Mouse (Mus musculus) naive thymus-derived CD4-positive, alpha-beta T cell, adult 2 months (primary cell): ENCODE measurements around the gene Mrpl48.

Experiments used
- DNase-seq: peaks from one replicate; pipeline ENCODE4 v3.0.0-alpha.2; 2011; ENCODE audit warnings: low read depth

The Mrpl48 gene

DNA sequence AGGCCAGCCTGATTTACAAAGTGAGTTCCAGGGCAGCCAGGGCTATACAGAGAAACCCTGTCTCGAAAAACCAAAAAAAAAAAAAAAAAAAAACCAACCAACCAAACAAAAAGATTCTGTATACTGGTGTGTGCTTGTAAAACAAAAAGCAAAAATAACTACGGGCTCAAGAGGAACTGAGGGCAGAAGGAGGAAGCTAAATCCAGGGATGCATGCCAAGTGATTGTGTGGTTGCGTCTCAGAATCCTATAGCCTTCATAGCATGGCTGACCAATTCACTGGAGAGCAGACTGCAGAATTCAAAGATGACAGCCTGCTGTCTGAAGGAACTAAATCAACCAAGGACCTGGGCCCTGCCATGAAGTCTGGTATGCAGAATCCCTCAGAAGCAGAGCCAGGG is 73.9 kb downstream of the Mrpl48 start:
- no peak for DNase-seq

DNA sequence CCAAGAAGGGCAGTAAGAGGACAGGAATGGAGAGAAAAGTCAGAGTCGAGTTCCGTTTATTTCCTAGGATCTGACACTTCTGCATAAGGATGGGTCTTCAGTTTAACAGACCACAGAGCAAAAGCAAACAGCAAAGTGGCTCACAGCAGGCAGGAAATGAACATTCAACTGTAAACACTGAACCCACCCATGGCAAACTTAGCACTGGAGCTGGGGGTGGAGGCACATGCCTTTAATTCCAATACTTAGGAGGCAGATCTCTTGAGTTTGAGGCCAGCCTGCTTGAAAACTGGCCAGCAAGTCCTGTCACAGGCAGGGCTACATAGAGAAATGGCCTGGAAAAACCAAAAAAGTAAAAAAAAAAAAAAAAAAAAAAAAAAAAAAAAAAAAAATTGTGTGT is 74.6 kb downstream of the Mrpl48 start:
- no peak for DNase-seq

DNA sequence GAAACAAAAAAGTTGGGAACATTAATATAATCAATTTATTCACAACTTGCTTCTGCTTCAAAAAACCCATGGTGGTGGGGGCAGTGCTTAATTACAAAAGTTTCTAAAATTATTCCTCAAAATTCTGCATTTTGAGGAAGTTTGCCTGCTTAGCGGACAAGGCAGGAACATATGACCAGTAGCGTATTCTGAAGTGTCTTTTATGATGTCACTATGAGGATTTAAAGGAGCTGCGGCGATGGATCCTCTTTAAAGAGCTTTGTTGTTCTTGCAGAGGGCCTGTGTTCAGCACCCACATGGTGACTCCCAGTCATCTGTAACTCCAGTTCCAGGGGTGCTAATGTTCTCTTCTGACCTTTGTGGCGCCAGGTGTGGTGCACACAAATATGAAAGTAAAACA is 77.3 kb downstream of the Mrpl48 start:
- DNase-seq: no peak

DNA sequence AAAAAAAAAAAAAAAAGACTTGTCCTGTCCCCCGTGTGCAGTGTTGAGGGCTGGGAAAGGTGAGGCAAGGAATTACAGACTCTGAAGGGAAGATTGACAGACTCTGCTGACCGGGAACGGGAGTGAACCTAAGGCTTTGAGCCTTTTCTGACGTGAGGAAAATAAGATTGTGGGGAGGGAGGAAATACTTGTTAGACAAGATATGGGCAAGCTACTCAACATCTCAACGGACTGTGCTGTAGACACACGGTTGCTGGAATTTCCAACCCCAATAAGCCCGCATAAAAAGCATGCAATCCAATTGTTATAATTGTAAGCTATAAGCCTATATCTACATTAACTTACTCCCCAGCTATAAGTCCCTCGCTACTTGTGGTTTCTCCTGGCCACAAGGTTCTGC is 83.4 kb downstream of the Mrpl48 start:
- no peak for DNase-seq

DNA sequence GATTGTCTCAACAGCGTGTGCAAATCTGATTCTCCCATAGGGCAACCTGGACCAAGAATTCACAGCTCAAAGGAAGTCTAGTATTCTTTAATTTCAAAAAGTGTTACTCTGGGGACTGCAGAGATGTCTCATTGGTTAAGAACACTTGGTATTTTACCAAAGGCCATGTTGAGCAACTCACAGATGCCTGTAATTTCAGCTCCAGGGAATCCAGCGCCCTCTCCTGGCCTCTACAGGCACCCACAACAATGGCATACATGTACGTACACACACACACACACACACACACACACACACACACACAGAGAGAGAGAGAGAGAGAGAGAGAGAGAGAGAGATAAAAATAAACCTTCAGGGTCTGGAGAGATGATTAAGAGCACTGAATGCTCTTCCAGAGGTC is 85.9 kb downstream of the Mrpl48 start:
- DNase-seq: no peak

DNA sequence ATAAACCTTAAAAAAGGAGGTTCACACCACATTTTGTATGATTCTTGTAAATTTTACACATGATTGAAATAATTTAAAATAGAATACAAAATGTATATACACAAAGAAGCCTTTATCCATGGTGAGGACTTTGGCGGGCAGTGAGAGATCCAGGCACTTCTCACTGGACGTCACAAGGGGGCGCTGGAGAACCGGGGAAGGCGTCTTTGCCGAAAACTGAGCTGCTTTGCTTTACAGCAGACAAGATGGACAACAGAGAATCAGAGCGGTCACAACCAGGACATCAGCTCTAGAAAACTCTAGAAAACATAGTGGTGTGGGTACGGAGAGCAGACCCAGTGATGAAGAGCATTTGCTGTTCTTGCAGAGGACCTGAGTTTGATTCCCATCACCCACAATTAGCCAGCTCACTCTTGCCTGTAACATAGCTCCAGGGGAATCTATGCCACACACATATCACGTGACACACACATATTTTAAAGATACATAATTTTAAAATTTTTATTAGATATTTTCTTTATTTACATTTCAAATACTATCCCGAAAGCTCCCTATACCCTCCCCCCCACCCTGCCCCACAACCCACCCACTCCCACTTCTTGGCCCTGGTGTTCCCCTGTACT is 87.3 kb downstream of the Mrpl48 start:
- peak; percentile 88 for DNase-seq

DNA sequence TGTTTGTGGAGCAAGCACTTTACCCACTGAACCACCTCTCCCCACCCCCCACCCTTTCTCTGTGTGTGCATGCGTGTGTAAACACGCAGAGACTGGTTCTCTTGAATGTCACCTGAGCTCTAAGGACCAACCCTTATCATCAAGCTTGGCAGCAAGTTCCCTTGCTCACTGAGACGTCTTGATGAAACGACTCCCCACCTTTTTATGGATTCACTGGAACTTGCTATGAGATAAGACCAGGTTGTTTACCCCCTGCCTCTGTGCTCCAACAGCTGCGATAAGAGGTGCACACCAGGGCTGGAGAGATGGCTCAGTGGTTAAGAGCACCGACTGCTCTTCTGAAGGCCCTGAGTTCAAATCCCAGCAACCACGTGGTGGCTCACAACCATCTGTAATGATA is 87.9 kb downstream of the Mrpl48 start:
- no peak for DNase-seq

DNA sequence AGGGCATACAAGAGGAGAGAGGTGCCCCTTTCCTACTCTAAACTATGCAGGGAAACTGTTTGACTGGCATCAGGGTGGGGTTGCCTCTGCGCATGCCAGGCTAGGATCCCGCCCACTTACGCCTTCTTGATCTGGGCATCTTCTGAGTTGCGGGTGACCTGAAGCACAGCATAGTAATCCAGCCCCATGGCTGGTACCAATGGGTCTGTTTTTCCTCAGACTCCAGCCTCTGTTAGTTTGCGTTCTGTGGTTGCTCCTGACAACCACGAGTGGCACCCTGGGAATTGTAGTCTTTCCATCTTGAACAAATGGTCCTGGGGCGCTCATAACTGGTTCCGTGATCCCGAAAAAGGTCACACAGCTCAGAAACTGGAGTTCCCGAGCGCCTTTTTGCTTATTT is 93.5 kb downstream of the Mrpl48 start, which contains the start of gene Dnajb13:
TSS of gene Dnajb13 (minus strand) at position 388 of the 400 bp plus-strand sequence.
- DNase-seq: no peak

DNA sequence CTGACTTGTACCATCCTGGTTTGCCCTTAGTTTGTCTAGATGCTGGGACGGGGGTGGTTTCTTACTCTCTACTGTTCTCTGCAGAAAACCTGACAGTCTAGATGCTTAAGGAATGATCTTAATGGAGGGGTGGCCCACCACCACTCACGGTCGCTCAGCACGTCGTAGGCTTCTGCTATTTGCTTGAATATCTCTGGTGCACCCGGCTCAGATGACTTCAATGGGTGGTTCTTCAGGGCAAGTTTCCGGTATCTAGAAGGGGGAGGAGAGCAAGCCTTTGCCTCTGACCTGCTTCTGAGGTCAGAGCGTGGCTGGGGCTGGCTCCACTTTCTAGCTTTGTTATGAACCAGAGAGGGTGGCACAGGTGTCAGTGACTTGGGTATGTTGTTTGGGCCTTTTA is 96.5 kb downstream of the Mrpl48 start:
- DNase-seq: peak; percentile 56

DNA sequence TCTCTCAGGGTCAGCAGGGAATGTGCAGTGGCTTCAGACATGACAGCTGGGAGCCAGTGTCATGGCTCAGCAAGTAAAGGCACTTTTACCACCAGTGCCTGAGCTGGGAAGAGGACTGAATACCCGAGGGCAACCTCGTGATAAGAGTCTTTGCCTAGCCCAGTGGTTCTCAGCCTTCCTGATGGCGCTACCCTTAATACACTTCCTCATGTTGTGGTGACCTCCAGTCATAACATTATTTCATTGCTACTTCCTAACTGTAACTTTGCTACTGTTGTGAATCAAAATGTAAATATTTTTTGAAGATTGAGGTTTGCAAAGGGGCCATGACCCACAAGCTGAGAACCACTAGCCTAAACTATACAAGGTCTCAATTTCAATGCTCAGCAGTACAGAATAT is 99.4 kb downstream of the Mrpl48 start:
- DNase-seq: no peak

DNA sequence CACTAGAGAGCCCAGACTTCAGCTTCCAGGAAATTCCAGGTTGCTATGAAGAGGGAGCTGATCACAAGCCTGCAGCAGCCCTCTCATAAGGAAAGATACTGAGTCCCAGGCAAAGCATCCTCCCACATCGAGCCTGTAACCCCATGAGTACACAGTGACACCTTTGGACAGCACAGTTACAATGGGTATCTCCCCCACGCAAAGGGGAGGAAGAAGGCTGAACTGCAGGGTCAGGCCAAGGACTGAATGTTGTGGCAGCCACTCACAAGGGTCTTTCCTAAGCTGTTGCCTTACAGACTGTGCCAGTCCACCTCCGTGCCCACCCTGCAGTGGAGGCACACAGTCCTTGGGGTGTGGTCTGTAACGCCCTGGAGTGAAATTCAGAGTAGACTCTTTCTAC is 101.6 kb downstream of the Mrpl48 start:
- no peak for DNase-seq

DNA sequence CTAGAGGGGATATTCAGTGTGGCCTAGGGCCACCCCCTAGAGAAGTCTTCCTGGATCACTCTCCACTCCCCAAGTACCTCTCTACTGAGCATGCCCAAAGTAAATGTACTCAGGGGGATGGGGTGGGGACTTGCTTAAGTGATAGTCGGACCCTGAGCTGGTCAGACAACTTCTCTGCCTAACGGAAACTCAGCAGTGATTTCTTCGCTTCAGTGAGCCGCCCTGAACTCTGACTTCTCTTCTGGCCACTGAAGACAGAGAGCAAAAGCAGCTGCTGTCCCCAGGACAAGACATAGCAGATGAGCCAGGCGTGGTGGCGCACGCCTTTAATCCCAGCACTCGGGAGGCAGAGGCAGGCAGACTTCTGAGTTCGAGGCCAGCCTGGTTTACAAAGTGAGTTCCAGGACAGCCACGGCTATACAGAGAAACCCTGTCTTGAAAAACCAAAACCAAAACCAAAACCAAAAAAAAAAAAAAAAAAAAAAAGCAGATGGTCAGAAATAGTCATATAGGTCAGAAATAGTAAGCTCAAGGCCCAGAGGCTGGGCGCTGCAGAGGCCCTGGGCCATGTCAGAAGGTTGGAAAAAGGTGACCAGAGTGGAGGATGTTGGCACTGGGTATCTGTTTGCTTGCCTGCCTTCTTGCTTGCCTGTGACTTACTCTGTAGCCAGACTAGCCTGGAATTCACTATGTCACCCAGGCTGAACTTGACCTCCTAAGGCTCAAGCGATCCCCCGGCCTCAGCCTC is 103.2 kb downstream of the Mrpl48 start:
- DNase-seq: no peak

DNA sequence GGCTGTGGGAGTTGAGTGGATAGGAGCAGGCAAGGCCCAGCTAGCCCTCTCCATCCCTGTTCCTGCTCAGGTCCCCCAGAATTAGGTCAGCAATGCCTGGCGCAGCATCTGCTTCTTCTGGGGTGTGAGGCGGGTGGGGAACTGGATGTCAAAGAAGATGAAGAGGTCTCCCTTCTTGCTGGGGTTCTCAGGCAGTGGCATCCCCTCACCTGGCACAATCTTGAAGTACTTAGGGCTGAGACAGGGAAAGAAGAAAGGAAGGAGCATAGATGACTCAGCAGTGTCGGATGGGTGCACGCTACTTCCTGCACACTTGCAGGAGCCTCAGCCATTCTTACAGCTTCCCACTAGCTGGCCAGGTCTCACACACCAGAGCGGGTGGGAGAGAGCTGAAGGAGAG is 105.0 kb downstream of the Mrpl48 start:
- DNase-seq: peak; percentile 57

DNA sequence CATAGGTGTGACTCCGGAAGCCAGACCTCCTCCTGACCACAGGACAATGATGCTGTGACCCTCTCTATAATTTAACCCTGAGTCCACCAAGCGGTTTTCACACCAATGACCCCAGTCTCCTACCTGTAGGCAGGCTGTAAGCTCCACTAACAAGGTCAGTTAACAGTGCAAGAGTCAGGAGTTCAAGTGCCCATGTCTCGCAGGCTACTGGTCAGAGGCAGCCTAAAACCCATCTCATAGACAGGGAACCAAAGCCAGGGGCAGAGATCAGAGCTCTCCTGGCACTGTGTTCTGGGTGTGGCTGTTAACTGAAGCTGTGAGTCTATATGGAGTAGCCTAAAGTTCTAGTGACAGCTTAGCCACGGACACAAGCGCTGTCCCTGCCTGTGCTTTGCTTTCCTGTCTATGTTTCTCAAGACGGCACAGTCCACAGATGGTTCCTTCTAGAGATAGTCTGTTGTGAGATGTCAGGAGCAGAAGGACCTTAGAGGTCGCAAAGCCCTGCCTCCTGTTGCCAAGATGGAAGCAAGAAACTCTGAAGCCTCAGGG is 105.7 kb downstream of the Mrpl48 start:
- peak; percentile 39 for DNase-seq

DNA sequence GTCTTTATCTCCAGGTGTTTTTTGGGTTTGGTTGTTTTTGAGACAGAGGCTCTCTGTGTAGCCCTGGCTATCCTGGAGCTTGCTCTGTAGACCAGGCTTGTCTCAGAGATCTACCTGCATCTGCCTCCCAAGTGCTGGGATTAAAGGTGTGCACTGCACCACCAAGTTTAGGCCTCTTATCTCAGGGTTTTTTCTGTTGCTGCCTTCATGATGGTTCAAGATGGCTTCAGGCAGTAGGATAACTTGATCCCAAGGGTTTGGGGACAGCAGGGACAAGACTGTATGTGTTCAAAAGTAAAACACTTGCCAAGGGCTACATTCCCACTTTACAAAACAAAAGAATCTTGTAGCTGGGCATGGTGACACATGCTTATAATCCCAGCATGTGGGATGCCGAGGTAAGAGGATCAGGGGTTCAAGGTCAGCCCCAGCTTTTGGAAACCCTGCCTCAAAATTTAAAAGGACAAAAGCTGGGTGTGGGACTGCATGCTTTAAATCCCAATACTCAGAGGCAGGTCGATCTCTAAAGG is 106.2 kb downstream of the Mrpl48 start:
- DNase-seq: peak; percentile 26

DNA sequence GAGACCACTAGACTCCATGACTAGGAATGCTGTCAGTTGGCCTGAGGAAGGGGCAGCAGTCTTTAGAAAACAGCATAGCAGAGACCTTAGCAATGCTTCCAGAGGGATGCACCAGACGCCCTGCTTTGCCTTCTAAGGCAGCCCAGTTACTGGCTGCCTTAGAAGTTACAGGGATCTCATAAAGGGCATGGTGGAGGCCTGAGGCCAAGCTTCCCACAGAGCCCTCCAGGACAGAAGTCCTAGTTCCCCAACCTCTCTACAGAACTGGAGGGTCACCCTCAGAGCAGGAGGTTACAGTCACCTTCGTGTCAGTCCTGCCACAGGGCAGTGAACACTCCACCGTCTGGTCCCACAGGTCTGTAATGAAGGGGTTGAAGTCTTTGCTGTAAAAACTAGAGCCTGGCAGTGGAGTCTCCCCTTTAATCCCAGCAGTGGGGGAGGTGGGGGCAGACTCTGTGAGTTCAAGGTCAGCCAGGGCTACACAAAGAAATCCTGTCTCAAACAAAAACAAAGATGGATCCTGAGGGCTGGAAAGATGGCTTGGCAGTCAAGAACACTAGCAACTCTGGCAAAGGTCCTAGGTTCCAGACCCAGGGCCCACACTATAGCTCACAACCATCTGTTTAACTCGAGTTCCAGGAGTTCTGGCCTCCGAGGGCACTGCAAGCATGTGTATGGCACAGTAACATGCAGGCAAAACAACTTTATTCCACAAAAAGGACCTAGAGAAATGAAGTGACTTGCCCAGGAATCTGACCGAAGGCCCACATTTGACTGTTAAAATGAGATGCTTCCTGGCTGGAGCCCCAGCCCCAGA is 106.9 kb downstream of the Mrpl48 start:
- peak; percentile 32 for DNase-seq

DNA sequence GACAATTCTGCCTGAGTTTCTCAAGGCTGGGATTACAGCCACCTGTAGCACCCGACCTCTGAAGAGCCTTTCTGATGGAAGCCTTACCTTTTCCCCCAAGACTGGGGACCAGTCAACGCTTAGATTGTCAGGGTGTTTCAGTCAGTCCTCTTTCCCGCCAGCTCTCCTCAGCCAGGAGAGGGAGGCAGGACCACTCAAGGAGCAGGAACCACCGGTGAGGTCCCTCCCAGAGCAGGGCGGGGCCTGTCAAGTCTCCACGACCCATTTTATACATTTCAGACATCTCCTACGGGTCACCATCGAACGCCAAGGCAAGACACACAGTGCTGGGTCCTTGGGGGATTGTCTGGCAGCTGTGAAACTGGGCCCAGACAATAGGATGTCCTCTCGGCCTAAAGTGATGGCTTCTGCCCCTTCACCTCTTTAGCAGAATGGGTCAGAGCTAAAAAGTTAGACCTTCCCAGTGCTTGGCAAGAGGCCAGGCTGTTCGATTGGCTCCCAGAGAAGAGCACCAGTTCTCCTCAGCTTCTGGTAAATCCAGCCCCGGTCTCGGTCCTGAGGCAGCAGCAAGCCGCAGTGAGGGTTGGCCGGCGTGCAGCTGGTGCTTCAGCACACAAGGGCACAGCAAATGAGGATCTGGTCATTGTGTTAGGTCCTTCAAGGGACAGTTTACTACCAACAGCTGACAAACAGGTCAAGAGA is 107.7 kb downstream of the Mrpl48 start:
- DNase-seq: peak; percentile 30

DNA sequence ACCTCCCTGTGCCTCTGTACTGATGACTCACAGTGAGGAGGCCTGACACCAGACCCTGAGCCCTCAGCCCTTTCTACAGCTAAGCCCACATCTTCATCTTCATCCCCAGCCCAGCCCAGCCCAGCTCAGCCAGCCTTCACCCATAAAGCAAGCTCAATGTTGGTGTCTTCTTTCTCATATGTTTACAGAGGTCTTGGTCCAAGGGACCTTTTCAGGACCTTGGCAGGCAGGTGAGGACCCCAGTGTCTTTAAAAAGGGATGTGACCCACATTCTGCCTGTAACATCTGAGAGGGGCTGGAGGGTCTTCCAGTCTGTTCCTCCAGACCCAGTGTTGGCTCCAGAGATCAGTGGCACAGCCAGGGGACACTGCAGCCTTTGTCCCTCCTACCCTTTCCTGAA is 108.6 kb downstream of the Mrpl48 start:
- no peak for DNase-seq

DNA sequence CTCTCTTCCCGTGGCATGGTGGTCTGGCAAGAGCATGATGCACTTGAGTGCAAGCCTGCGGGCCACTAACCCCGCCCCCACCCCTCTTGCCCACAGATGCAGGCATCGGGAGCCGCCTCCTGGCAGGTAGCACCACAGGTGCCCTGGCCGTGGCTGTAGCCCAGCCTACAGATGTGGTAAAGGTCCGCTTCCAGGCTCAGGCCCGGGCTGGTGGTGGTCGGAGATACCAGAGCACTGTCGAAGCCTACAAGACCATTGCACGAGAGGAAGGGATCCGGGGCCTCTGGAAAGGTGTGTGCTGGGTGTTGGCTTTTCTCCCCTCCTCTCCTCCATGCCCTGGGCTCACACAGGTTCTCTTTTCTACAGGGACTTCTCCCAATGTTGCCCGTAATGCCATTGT is 110.1 kb downstream of the Mrpl48 start:
- peak; percentile 28 for DNase-seq

DNA sequence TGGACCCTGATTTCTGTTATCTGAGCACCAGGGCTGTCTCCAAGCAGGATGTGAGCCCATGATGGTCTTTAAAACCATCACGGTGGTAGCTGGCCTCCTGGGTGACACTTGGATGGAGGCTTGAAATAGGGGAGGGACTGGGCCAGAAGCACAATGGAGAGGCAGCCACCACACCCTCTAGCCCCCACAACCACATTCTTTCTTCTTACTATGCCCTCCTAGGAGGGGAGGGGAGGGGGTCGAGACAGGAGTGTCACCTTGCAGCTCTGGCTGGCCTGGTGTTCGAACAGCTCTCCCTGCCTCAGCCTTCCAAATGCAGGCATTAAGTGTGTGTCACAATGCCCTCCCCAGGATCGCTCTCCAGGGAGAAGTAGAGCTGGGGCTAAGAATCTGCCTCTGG is 110.7 kb downstream of the Mrpl48 start:
- no peak for DNase-seq

DNA sequence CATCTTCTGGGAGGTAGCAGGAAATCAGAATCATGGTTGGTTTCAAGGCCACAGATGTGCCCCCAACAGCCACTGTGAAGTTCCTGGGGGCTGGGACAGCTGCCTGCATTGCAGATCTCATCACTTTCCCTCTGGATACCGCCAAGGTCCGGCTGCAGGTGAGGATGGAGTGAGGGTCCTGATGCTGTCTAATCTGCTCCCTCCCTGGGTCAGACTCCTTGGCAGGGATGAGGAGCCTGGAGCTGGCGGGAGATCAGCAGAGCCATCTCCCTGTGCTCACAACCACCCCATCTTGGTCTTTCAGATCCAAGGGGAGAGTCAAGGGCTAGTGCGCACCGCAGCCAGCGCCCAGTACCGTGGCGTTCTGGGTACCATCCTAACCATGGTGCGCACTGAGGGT is 111.3 kb downstream of the Mrpl48 start:
- no peak for DNase-seq

DNA sequence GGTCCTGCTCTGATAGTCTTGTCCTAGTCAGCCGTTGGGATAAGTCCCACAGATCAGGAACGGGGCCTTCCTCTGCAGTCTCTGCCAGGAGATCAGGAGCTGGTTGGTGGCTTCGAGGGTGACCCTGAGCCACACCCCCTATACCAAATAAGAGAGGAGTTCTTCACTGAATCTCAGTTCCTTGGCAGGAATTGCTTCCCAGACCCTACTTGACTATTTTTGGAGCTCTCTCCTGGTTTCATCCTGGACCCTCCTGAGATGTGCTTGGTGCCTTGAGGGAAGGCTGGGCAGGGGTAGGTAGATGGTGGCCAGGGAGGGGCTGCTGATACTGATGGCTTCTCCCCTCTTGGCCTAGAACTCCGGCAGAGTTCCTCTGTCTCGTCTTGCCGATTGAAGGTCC is 111.7 kb downstream of the Mrpl48 start:
- no peak for DNase-seq
